Mouse (Mus musculus): ENCODE results near the gene Alg1. TPM values are rescaled to one million over a fixed set of nuclear protein-coding genes. Genes with fewer than 3 reads are reported as not detected.
A peak's percentile ranks its signal among the peaks of the same experiment; 100 is the strongest.
"Not testable (repeated sequence)": the region's sequence is repeated elsewhere in the genome, so short reads cannot be mapped to it uniquely, and the experiment has no call there.

Alg1 gene
- polyA plus RNA-seq (2012; rRNA removed): 59.8 and 67.9 TPM in 2 replicates

GRCm38 (mm10) chr16:5233418-5234313 lies at the start of gene Alg1:
Gene Alg1 (plus strand): TSS chr16:5233621.
- peak; percentile 75 for DNase-seq (ENCODE audit: low read depth)

GRCm38 (mm10) chr16:5184101-5184500 lies 49.3 kb upstream of the Alg1 start:
- no peak for DNase-seq (ENCODE audit: low read depth)

- DNase-seq (ENCODE audit: low read depth): no peak
These were observed 48.5 kb upstream of the Alg1 start for GRCm38 (mm10) chr16:5184956-5185355.

GRCm38 (mm10) chr16:5185691-5186090 lies 47.7 kb upstream of the Alg1 start:
- DNase-seq (ENCODE audit: low read depth): no peak

GRCm38 (mm10) chr16:5186234-5186633 lies 47.2 kb upstream of the Alg1 start:
- DNase-seq (ENCODE audit: low read depth): no peak

GRCm38 (mm10) chr16:5195080-5195479 lies 38.3 kb upstream of the Alg1 start:
- no peak for DNase-seq (ENCODE audit: low read depth)

- no peak for DNase-seq (ENCODE audit: low read depth)
These were observed 30.7 kb upstream of the Alg1 start for GRCm38 (mm10) chr16:5202681-5203080.

GRCm38 (mm10) chr16:5203200-5203599 lies 30.2 kb upstream of the Alg1 start:
- DNase-seq (ENCODE audit: low read depth): no peak

GRCm38 (mm10) chr16:5203668-5204433 lies 29.6 kb upstream of the Alg1 start, which contains the start of gene Nagpa:
Gene Nagpa (minus strand): TSS chr16:5204012.
- peak; percentile 22 for DNase-seq (ENCODE audit: low read depth)

- no peak for DNase-seq (ENCODE audit: low read depth)
These were observed 27.9 kb upstream of the Alg1 start for GRCm38 (mm10) chr16:5205431-5205970.

- DNase-seq (ENCODE audit: low read depth): no peak
These were observed 27.4 kb upstream of the Alg1 start for GRCm38 (mm10) chr16:5206051-5206450.

GRCm38 (mm10) chr16:5210365-5210764 lies 23.1 kb upstream of the Alg1 start:
- no peak for DNase-seq (ENCODE audit: low read depth)

GRCm38 (mm10) chr16:5212150-5212549 lies 21.3 kb upstream of the Alg1 start:
- no peak for DNase-seq (ENCODE audit: low read depth)

GRCm38 (mm10) chr16:5214126-5214525 lies 19.3 kb upstream of the Alg1 start:
- DNase-seq (ENCODE audit: low read depth): no peak

GRCm38 (mm10) chr16:5216686-5217085 lies 16.7 kb upstream of the Alg1 start:
- no peak for DNase-seq (ENCODE audit: low read depth)

- DNase-seq (ENCODE audit: low read depth): no peak
These were observed 15.9 kb upstream of the Alg1 start for GRCm38 (mm10) chr16:5217341-5218133.

GRCm38 (mm10) chr16:5221403-5221802 lies 12.0 kb upstream of the Alg1 start:
- no peak for DNase-seq (ENCODE audit: low read depth)

- no peak for DNase-seq (ENCODE audit: low read depth)
These were observed 11.3 kb upstream of the Alg1 start, which contains the start of gene AU021092 for GRCm38 (mm10) chr16:5222140-5222539. Gene AU021092 (minus strand): TSS chr16:5222299.

GRCm38 (mm10) chr16:5226534-5226933 lies 6.9 kb upstream of the Alg1 start:
- not testable (repeated sequence) for DNase-seq (ENCODE audit: low read depth)

GRCm38 (mm10) chr16:5227501-5227900 lies 5.9 kb upstream of the Alg1 start:
- not testable (repeated sequence) for DNase-seq (ENCODE audit: low read depth)

- DNase-seq (ENCODE audit: low read depth): not testable (repeated sequence)
These were observed 5.3 kb upstream of the Alg1 start for GRCm38 (mm10) chr16:5228103-5228502.
